Mouse (Mus musculus) liver, adult 2 months (tissue): ENCODE measurements around the gene Cbarp.

Source experiments
- CTCF ChIP-seq: fragments of 200-500 bp; IDR thresholded peaks from 2 replicates; pipeline ENCODE4 v1.5.1; 2011; ENCODE audit warnings: low read depth, low read length, control low read depth
- POLR2A ChIP-seq: fragments of 200-500 bp; IDR thresholded peaks from 2 replicates; pipeline ENCODE4 v1.6.1; 2011; ENCODE audit warnings: low read length, control low read depth; ENCODE audit not compliant: insufficient read depth; ENCODE audit errors: extremely low read depth

DNA sequence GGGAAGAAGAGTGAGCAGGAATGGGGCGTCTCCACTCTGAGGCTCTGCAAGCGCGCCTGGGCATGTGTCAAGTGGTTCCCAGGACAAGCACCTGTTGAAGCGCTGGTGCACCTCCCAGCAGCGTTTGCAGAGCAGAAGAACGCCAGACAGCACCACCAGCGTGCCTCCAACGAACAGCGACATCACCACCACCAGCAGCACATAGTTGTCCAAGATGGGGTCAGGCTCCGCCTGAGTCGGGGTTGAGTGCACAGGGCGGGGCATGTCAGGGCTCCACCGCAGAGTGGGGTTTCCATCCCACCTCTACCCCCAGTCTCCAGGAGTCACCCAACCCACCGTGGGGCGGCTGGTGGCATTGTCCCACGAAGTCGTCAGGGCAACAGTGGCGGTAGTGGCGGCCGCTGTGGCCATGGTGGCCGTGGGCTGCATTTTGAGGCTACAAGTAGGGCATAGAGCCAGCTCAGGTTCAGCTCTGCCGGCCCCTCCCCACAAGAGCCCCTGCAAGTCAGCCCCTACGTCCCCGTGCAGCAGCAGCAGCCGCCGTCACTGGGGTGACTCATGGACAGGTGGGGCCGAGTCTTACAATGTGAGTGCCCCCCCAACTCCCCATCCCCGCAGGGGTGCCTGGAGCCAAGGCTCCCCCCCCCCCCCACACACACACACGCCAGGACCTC, 3.5 kb downstream of the Cbarp start:
- TF ChIP-seq CTCF (no peak), POLR2A (no peak)
